Mouse (Mus musculus) T-helper 2 cell (primary cell): ENCODE data around the gene Stx3.

Experiments used
- in situ Hi-C: fragments of 300-600 bp; cut with MboI, MseI; formaldehyde crosslinking; loops from one replicate; pipeline ENCODE4 v1.15.1; 2025; ENCODE audit warnings: high pct_unique_total_duplicates

The Stx3 gene

DNA sequence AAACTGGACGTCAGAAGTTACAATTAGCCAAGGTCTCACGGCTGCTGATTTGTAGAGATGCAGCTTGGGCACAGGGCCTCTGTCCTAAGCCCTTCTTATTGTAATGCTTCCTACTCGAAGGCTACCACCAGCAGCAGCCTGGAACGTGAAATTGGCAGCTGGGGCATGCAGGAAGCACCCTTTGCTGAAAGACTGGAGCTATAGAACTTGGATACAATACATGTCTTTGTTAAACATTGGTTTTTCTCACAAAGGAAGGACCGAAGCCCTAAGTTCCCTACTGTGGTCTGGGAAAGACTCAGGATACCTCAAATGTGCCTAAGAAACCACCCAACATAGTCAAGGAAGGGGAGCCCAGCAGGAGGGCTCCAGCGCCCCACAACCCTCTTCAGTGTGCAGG is 11.4 kb downstream of the Stx3 start:
- in situ Hi-C loops, result no loop called here

DNA sequence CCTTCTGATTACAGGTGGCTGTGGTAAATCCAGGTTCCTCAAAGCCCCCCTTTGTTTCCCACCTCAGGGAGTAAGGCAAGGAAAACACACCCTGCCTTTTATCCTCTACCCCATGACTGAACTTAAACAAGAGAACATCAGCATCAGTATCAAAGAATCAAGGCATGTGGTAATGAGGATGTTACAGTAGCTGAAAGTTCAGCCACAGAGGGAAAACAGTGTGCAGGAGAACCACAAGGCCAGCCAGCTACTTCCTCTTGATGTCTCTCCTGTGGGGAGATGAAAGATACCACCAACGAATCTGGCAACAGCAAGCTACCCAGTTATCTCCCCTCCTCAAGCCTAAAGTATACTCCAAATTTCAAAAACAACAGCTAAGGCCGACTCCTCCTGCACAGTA is 12.0 kb downstream of the Stx3 start:
- in situ Hi-C loops, result no loop called here

DNA sequence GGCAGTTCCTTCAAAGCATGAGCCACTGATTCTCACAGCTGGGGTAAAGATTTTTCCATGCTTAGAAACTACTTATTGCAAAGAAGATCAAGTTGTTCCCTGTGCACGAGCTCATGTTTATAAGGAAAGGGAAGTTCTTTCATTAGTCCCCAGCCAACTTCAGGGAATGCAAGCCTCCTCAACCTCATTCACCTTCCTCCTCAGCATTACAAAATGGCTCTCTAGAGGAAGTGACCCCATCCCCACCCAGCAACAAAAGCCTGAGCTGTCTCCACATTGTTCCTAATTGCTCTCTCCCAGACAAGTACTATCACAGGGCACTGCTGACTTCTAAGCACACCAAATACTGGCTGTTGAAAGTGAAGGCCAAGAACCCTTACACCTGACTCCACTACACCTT is 14.8 kb downstream of the Stx3 start:
- in situ Hi-C loops, result no loop called here

DNA sequence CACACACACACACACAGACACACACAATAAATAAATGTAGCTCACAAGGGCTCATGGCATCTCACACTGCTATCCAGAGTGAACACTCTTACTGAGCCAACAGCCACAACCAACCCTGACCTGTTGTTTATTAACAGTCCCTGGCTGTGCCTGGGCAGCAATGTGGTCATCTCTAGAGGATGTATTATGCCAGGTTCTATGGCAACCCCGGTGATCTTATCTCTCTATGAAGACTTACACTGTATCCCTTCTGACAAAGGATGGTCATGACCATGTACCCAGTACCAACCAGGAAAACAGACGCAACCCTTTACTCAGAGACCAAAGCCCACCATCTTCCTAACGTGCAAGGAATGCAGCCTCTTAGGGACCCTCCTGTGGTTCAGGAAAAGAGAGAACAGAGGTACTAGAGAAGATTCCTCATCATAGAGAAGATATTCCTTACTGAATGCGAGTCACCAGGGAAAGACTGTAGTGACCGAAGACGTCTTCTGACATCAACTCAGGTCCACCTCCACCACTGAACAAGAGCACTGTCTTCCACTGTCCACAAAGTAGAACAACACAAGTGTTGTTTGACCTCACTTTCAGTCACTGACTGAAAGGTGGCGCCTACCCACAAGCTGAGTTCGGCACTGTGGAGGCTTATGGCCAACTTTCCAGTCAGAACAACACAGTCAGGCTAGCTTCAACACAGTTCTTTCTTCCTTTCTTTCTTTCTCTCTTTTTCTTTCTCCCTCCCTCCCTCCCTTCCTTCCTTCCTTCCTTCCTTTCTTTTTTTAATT is 18.5 kb downstream of the Stx3 start:
- in situ Hi-C loops, result no loop called here

DNA sequence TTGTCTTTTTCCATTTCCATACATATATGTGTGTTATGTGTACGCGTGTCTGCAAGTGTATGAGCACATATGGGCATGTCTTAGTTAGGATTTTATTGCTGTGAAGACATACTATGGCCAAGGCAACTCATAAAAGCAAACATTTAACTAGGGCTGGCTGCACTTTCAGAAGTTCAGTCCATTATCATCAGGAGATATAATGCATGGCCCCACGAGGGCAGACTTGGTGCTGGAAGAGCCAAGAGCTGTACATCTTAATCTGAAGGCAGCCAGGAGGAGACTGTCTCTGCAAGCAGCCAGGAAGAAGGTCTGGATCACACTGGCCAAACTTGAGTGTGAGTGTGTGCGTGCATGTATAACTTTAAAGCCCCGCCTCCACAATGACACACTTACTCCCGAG is 24.8 kb downstream of the Stx3 start:
- in situ Hi-C loops, result no loop called here

DNA sequence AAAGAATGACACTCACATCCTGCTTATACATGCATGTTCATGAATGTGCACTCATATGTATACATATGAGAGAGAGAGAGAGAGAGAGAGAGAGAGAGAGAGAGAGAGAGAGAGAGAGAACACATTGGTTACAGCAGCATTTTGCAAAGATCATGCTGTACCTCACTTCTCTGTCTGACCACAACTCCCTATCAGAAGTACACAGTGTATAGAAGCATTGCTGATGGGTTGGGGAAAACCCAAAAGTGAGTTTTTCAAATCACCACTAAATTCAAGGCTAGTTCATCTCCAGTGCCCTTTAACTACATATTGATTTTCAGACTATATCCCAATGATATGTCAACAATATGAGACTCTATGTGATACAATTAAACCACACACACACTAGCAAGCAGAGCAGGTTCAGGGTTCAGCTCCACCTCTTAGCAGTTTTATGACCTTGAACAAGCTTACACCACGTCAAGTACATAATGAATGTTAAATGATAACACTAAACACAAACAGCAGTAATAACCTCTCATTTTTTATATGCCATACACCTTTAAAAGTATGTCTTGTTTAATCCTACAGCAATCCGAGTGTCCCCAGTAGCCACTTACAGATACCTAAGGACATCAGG is 25.4 kb downstream of the Stx3 start:
- in situ Hi-C loops, result no loop called here

DNA sequence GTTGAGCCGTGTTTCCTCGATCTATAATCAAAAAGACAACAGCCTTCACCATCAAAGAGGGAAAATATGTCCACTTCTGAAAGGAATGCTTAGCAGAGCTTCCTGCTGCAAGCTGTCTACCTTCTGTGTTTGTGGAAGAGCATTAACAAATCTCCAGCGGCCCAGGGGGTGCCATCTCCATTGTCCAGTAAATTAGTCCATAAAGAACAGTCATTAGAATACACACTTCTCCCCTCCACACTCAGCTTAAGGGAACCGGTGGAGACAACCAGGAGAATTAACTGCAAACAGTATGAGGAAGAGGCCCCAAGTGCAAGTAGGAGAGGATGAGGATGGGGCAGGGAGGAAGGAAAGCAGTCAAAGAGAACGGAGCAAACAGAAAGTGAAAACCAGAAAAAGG is 27.4 kb downstream of the Stx3 start:
- in situ Hi-C loops, result no loop called here

DNA sequence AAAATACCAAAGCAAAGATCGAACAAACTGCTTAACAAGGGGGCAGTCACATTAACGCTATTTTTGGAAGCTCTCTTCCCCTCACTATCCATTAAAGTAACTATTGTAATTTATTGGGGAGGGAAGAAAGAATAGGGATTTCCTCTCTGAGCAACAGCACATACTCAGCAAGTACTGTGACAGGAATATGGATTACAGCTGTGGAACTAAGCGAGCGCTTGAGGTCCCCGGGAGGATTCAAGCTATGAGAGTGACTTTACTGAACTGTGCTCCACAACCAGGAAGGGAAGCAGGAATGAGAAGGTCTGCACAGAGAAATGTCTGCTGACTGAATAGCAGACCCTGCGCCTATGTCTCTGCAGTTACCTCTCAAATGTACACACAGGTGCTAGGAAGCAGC is 30.3 kb downstream of the Stx3 start:
- in situ Hi-C loops, result no loop called here

DNA sequence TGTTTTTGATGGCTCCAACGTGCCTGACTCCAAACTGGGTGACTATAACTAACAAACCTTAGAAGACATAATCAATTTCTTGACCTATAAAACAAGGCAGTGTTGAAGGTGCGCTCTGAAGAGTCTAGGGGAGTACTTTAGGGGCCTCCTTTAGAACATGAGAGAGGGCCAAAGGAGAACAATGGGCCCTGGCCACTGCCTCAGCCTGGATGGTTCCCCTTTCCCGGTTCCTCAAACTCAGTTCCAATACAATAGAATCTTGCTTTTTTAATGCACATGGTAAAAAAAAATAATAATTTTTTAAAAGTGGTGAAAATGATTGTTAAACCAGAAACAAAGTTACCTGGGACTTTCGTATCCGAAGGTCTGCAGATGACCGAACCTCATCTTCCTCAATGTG is 31.4 kb downstream of the Stx3 start:
- in situ Hi-C loops, result no loop called here

DNA sequence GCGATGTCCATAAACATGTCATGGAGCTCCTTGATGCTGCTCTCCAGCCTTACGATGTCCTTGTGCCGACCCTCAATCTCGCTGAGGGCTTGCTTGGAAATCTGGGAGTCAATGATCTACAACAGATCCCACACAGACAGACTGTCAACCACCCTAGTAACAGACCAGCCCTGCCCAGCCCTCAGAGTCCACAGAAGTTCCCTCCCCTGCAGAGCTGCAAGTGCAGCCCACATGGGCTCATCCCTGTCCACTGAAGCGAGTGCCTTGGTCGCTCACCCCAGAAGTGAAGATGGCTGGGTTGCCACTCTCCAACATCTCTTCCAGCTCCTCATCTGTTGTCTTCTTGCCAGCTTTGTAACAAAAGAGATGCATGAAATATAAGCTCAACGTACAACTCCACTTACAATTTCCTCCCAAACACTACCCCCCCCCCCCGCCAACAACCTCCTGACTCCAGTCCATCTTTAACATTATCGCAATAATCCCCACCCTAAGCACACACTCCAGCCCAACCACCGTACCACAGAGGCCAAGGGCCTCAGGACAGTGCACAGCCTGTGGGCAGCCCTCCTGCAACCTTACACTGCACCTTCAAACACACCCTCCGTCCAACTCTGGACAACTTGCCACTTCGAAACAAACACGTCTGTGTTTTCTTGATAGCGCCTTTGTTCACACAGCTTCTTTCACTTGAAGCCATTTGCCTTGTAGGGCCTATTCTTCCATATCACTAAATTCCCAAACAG is 33.6 kb downstream of the Stx3 start:
- in situ Hi-C loops, result no loop called here

DNA sequence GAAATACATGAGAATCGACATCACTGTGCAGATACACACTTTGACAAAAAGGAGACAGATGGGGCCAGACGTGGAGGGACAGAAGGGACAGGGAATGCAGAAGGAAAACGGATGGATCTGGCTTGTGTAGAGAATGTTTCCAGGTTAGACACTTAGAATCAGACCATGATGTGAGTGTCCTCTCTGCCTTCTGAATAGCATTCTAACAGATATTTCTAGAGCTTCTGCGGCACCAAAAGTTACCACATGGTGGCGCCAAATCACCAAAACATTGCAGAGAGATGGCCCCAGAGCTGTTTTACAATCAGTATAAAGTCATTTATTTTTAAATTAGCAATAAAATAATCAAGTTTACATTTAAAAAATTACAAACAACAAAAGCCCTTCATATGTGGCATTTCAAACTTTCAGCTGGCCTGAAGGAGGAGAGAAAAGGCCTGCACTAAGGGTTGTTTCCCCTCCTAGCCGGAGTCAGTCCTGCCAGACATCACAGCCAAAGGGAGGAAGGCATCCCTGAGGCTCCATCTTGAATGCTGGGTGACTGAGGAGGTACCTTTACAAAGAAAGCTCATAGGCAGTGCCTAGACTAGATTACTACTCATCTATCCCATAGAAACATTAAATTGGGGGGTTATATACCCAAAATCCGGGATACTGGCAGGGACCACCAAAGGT is 41.9 kb downstream of the Stx3 start:
- in situ Hi-C loops, result loop anchor here (5.0 kb wide), 1 partner anchor 135 kb away; the partner anchor contains the start of gene Patl1

DNA sequence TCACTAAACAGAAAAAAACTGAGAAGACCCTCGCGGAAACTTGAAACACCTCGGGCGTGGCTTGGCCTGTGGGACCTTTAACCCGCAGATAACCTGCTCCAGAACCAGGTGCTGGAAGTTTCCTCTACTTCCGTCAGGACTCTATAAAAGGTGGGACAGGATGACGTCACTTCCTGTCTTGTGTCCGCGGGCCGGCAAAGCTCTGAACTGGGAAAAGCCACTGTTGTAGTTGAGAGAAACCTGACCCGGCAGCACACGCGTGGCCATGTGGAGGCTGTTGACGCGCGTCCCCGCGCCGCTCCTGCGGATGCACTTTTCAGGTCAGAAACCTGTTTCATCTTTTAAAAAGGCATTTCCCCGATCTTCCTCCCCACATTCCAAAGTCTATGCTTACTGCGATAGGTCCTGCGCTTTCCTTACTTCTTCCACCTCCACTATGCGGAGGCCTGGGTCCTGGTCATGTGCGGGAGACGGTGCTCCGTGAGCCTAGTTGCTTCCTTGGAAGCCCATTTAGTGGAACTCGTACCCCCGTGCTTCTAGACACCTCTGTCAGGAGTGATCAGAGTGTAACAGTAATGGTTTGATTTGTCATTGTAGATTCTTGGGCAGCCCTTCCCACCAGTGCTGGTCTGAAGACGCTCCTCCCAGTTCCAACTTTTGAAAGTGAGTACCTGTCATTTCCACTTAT is 48.9 kb downstream of the Stx3 start, which contains the start of gene Mrpl16:
Mrpl16 (plus strand) TSS at position 187 of the 688 bp plus-strand sequence.
- in situ Hi-C loops, result loop anchor here (5.0 kb wide), 1 partner anchor 222 kb away; no protein-coding TSS in a partner anchor

DNA sequence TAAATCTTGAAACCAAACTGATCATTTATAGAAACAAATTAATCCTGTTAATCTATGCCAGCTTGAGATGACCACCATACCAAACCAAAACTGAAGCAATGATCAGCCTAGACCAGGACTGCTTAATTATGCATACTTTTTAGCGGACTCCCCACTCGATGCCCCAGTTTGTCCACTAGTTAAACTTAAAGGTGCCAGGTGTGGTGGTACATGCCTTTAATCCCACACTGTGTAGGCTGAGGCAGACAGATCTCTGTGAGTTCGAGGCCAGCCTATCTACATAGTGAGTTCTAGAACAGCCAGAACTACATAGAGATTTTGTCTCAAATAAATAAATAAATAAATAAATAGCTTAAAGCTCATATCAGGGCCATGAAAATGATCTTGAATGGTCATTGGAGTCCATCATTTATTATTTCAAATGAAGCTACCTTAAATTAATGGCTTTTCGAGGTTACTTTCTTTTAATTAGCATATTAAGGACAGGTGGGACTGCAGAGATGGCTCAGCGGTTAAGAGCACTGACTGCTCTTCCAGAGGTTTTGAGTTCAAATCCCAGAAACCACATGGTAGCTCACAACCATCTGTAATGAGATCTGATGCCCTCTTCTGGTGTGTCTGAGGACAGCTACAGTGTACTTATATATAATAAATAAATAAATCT is 49.8 kb downstream of the Stx3 start:
- in situ Hi-C loops, result loop anchor here (5.0 kb wide), 2 partner anchors 162 to 422 kb away; no protein-coding TSS in a partner anchor

DNA sequence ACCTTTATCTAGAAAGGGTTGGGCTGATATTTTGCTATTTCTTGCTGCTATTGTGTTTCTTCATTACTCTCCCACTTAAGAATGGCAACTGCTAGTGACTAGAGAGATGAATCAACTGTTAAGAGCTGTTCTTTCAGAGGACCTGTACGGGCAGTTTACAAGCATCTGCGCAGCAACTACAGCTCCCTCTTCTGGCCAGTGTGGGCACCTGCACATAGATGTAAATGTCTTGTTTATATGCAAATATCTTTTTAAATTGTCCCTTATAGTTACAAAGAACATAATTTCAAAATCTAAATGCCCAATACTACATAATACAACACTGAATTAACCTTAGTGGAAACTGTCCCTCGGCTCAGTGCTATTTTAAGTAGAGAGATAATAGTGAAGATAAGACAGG is 51.0 kb downstream of the Stx3 start:
- in situ Hi-C loops, result loop anchor here (5.0 kb wide), 2 partner anchors 161 to 421 kb away; no protein-coding TSS in a partner anchor

DNA sequence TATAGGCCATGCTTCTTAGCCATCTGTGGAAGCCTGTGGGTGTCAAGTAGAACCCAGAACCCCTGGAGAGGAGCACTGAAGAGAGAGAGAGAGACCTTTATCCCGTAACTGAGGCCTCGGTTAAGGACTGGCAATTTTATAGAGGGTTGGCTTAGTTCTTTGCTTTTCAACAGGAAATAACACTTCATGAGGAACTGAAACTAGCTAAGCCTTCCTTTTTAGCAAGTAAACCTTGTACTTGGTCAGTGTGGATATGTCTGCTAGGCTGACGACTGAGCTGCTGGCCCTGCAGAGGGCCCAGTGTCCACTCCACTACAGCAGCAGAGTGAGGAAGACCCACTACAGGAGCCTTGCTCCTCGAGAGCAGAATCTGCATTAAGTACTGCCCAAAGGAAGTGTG is 52.8 kb downstream of the Stx3 start:
- in situ Hi-C loops, result loop anchor here (5.0 kb wide), 2 partner anchors 159 to 419 kb away; no protein-coding TSS in a partner anchor

DNA sequence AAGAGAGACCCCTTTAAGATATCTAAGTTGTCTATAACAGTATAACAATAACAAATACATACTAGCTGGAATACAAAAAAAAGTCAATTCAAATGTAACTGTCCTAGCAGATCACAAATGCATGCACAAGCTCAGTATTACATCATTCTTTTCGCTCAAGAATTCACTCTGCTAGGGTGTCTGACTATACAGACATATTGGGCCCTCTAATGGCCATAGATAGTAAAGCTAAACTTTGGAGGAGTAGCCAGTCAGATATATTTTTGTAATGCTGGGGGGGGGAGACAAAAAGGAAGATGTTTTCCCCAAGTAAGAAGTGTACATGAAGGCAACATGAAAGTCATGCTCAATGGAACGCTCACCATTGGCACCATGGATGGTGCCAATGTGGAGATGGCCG is 54.1 kb downstream of the Stx3 start:
- in situ Hi-C loops, result loop anchor here (5.0 kb wide), 2 partner anchors 158 to 418 kb away; no protein-coding TSS in a partner anchor

DNA sequence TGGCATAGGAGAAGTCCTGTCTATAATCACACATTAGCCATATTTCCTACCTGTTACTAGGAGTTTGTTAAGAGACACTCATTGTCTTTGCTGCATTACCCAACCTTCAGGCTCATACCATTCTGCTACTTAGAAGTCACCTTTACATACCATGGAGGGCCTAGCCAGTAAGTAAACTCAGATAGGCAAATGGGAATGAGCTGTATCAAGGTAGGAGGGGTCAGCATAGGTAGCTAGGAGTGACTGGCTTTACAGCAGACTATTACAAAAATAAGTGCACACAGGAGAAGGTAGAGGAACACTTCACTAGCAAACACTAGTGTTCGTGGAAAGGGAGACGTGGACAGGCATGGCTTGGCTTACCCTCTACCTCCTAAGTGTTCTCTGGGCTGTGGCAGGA is 71.9 kb downstream of the Stx3 start, which contains the start of gene Gif:
Gif (plus strand) TSS at position 257 of the 400 bp plus-strand sequence.
- in situ Hi-C loops, result no loop called here

DNA sequence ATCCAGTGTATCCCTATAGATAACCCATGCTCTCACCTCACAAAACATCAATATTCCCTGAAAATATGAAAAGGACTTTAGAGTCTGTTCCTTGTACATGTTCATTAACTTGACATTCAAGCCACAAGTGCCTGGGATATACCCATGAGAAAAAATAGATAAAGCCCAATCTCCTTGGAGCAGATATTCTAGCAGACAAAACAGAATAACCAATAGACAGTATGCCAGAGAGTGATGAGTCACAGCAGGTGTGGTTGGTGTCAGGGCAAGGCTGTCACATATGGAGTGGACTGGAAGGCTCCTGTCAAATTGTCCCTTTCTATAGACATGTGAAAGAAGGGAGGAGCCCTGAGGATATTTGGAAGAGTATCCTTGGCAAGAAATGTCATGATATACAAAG is 73.5 kb downstream of the Stx3 start:
- in situ Hi-C loops, result no loop called here

DNA sequence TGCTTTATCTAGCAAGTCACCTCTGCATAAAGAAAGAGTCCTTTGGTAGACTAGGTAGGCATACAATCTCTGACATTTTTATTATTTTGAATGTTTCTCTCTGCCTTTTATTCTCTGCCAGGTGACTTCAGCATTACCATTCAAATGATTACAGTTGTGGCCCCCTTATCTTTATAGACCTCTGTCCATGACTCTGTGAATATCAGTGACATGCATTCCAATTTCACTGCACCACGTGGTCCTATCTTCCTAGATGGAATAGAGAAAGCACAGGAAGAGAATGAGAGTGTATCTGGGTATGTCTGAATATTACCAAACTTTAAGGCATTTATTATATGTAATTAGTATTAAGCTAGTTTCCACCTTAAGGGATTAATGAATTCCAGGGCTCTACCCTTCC is 82.7 kb downstream of the Stx3 start:
- in situ Hi-C loops, result no loop called here

DNA sequence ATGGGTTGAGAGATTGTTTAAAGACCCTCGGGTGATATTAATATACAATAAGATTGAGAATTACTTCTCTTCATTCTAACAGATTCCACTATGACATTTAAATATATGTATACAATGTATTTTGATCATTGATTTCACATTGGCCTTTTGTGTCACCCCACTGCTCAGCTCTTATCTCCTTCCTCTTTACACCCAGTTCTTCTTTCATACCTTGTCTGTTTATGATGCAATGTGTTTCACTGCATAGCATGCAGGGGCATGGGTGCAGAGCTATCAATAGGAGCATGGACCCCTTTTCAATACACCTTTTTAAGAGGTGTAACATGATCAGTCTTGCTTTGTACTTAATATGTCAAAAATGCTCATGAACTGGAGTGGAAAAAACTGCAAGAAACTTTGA is 88.9 kb downstream of the Stx3 start:
- in situ Hi-C loops, result no loop called here
